Mouse (Mus musculus) G1E-ER4 (cell line): ENCODE results near the gene Stxbp2. TPM values are rescaled to one million over a fixed set of nuclear protein-coding genes. Genes with fewer than 3 reads are reported as not detected.

Source experiments
- GATA1 ChIP-seq: IDR thresholded peaks from one replicate; pipeline ENCODE4 v1.8.0; 2012; ENCODE audit warnings: low read length, inconsistent platforms
- polyA plus RNA-seq: library from polyadenylated mRNA; stranded (reverse); fragments of >175 nt; gene quantifications from 2 replicates; pipeline ENCODE4 v1.2.3, GENCODE M21; 2012

Gene Stxbp2
- polyA plus RNA-seq, 1 experiment, result 250 TPM

DNA sequence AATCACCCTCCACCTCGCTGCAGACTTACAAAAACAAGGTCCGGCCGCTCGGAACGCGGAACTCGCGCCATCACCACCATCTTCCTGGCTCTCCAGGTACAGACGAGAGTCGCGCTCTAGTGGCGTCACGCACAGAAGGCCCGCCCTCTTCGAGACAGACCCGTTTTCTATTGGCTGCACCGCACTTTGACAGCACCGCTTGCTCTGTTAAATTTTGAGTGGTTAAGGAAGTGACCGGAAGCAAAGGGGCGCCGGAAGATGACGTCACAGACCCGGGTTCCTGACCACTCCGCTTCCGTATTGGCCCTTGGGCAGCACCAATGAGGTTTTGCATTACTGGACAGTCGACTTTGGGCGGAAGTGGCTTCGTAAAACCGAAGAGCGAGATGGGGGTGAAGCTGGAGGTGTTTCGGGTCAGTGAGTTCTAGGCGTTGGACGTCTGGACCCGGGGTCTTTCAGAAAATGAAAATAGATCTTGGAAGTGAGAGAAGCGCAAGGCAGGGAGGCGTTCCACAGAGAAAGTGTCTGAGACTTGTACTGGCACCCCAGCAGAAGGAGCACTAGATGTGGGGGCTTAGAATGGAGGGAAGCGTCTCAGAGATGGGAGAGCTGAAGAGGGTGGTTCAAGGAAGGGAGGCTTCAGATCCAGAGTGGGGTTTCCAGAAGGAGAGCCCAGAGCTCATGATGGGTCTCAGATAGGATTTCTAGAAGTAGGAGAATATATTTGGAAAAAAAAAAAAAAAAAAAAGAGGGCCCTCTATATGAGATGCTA, 9.4 kb upstream of the Stxbp2 start, which contains the start of the genes Xab2 and Pet100:
TSS of gene Xab2 (minus strand) at position 118 of the 772 bp plus-strand sequence.
TSS of gene Pet100 (plus strand) at position 350 of the 772 bp plus-strand sequence.
- TF ChIP-seq GATA1, result no peak

DNA sequence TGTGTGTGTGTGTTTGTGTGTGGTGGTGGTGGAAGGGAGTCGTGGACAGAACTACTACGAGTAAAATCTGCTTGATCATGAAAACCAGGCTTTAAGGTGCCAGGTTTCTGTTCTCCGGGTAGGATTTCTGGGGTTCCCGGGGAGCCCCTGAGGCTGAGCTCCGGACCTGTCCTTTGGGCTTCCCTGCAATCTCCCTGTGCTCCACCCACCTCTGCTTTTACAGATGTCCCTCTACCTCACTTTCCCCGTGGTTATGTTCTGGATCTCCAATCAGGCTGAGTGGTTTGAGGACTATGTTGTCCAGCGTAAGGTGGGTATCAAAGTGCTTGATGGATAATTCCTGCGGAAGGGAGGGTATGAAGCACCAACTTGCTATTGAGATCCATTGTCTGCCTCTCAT, 8.6 kb upstream of the Stxbp2 start:
- no peak for TF ChIP-seq GATA1

DNA sequence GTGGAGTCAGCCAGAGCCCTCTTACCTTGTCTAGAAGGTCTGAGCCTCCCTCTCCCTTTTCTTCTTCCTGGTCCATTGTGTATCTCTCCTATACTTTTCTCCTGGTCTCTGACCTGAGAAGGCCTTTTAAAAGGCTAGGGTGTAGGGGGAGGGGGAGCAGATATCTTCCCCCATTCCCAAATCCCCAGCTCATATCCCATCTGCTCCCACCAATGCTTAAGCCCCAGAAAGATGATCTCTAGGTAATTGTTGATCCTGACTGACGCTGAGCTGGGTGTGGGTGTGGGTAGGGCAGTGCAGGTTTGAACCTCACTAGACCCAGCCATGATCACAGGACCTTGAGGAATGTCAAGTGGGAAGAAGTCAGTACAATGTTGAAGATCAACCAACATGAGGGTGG, 5.3 kb upstream of the Stxbp2 start, which contains the start of gene Pcp2:
TSS of gene Pcp2 (minus strand) at position 101 of the 400 bp plus-strand sequence.
- TF ChIP-seq GATA1, result no peak

DNA sequence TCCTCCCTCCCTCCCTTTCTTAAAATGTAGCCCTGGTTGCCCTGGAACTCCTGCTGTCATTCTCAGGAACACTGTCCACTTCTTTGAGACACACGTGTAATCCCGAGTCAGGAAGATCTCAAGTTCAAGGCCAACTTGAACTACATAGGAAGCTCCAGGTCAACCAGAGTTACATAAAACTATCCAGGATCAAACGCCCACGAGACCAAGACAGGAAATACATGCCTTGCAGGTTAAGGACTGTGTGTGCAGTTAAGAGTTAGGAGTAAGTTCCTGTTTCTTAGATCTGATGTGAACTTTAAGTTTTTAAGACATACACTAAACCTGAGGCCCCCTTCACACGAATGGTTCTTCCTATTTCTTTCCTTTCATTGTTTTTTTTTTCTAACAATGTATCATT, 3.8 kb upstream of the Stxbp2 start:
- TF ChIP-seq GATA1, result no peak

DNA sequence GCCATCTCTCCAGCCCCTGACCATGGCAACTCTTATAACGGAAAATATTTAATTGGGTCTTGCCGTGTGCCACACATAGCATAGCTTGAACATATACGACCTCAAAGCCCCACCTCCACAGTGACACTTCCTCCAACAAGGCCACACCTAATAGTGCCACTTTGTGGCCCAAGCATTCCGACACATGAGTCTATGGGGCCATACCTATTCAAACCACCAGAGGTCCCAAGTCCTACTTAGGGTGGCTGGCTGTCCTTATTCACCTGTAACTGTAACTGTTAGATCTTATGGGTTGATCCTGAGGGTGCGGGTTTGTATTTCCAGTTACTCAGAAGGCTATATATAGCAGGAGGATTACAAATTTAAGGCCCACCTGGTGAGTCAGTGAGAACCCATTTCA, 2.7 kb upstream of the Stxbp2 start:
- TF ChIP-seq GATA1, result no peak

DNA sequence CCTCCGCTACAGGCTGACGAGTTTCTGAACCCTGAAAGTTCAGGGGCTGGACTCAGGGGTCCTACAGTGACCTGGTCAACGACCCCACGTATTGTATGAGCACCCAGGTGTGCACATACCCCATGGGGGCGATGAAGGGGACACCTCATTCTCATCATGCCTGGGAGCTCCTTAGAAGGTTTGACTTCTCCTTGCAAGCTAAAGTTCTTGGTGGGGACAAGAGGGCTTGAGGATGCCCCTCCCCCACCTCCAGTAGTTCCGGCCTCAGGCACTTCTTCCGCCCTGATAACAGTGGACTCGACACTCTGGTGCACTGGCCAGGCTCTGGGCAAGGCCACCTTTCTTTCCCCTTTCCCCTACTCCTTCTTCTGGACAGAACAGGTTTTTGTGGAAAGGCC, 722 bp downstream of the Stxbp2 start:
- no peak for TF ChIP-seq GATA1

DNA sequence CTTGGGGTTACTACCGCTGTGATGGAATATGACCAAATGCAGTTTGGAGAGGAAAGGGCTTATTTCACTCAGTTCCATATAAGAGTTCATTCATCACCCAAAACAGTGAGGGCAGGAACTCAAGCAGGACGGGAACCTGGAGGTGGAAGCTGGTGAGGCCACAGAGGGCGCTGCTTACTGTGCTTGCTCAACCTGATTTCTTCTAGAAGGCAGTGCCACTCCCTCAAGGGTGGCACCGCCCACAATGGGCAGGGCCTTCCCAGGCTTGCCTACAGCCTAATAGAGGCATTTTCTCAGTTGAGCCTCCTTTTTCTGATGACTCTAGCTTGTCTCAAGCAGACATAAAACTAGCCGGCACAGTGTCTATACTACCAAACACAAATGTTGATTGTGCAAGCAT, 15.0 kb downstream of the Stxbp2 start:
- TF ChIP-seq GATA1, result no peak

DNA sequence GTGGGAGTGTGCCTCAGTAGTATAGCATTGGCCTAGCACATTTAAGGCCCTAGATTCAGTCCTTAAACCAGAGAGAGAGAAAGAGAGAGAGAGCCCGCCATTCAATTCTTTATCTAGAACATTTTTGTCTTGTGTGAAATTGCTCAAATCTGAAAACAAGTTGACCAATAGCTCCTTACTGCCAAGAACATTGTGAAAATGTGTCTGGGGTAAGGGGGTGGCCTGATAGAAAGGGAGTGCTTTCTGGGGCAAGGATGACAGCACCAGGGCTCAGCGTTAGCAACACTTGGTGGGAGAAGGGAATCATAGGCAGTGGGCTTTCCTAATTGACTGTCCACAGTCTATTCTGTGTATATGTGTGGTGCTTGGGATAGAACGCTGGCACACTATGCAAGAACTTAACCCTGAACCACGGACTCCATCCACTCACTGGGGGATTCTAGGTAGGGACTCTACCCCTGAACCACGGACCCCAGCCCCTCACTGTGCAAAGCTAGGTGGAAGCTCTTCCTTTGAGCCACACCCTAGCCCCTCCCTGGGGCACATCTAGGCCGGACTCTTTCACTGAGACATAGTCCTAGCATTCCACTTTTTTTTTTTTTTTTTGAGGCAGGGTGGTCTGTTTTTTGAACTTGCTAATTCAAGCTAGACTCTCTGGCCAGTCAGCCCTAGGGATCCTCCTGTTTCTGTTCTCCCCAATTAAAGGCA, 16.2 kb downstream of the Stxbp2 start:
- no peak for TF ChIP-seq GATA1

DNA sequence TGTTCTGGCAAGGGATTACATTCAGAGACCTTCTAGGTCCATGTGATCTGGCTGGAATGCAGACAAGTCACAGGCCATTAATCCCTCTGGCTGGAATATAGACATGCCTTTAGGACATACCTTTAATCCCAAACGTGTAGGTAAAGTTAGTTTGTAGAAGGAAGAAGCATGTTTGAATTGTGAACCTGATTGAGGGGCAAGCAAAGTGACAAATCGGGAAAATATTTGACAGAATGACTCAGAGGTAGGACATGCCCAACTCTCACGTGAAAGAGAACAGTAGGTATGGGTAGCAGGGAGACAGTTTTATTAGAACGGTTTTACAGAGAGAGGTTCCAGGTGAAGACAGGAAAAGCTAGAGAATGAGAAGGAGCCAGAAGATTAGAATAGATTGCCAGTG, 16.8 kb downstream of the Stxbp2 start:
- TF ChIP-seq GATA1, result no peak

DNA sequence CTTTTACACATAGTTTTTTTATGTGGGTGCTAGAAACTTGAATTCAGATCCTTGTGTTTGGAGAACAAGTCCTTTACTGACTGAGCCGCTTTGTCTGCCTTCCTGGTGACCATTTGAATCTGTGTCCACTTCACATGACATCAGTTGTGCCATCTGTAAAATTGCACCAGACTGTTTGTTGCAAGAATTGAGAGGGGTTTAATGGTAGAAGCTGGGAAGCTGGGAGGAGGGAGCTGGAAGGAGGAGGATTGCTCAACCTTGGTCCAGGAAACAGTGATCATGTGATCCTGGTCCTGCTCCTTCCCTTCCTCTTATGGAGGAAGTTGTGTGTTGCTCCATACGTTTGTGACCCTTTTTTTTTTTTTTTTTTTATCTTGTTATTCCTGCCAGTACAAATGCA, 17.5 kb downstream of the Stxbp2 start:
- TF ChIP-seq GATA1, result no peak

DNA sequence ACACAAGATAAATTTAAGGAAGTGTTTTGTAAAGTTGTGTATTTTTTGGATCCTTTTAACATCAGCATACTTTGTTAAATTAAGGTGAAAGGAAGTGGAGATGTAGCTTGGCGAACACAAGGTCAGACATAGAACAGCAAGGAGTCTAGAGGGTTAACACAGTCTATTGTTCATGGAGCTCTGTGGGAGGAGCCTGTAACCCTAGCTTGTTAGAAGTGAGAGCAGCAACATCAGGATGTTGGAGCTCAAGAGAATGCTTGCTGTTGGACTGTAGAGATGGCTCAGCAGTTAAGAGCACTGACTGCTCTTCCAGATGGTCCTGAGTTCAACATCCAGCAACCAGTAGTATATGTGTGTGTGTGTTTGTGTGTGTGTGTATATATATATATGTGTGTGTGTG, 18.2 kb downstream of the Stxbp2 start:
- TF ChIP-seq GATA1, result no peak

DNA sequence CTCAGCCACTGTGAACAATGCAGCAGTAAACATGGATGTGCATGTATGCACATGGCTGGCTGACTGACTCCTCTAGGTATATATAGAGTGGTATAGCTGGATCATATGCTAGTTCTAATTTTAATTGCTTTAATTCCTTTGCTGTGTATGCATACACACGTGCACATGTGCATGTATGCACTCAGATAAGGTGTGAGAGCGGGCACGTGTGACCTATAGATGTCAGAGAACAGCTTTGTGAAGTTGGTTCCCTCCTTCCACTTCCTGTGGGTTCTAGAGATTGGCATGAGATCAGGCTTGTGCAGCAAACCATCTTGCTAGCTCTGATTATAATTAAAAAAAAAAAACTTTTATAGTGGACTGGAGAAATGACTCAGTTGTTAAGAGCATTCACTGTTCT, 22.1 kb downstream of the Stxbp2 start:
- TF ChIP-seq GATA1, result no peak

DNA sequence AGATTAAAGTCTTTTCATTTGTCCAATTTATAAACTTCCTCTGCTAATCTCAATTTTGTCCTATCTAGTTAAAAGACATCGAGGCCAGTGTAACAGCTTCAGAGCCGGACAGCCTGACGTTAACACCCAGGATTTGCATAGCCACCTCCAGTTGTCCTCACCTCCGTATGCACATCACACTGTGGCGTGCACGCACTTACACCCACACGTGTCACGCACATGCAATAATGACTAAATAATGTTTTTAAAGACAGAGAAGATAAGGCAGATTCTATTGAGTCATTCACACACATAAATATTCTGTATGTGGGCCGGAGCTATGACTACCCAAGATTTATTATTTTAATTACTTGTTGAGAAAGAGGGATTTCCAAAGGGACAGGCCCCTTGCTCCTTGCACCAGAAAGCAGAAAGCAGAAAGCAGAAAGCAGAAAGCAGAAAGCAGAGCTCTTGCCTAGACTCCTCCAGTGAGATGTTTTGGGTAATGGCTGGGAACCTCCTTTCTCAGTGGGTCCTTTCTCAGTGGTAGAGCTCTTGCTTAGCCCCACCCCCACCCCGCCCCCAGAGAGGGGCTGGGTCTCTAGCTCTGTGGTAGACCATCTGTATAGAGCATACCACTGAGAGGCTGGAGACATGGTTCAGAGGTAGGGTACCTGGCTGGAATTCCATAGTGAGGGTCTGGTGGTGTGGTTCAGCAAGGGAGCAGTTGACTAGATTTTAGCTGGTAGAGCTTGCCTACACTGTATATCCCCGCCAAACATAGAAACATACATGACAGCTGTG, 24.2 kb downstream of the Stxbp2 start:
- no peak for TF ChIP-seq GATA1

DNA sequence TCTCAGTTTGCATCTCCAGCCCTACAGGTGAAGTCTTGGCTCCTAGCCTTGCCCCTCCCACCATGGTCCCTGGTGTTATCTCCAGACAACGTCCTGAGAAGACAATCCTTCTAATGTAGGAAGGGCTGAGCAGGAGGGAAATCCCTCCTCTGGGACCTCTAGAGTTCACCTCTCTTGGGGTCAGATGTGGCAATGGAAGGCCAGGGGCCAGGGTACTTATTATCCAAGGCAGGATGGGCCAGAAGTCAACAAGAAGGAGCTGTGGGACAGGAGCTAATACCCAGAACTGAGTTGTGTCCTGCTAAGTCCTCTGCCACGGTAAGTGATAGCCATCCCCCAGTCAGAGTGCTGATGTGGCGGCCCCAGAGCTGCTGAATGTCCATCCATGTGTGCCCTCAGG, 24.8 kb downstream of the Stxbp2 start, which contains the start of gene Retn:
TSS of gene Retn (plus strand) at position 245 of the 400 bp plus-strand sequence.
- no peak for TF ChIP-seq GATA1

DNA sequence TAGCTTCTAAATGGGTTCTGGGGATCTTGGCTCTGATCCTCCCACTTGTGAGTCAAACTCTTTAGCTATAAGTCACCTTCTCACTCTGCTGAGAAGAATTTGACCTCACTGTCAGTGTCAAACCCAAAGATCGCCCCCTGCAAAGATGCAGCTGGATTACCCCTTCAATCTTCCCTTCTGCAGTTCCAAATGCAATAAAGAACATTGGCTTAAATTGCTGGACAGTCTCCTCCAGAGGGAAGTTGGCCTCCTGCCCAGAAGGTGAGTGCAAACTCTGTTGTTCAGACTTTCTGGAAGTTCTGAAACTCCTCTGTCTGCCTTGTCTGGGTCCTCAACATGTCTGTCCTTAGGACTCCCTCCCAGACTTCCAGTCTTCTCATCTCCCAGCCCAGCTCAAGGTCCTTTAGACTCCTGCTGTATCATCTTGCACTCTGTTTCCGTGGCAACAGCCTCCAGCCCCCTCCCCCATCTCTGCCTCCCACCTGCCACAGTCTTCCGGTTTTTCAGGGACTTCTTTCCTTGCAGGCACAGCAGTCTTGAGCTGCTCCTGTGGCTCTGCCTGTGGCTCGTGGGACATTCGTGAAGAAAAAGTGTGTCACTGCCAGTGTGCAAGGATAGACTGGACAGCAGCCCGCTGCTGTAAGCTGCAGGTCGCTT, 26.1 kb downstream of the Stxbp2 start:
- TF ChIP-seq GATA1, result no peak
